Mouse (Mus musculus) heart, embryonic 13.5 days (tissue): Measurements from ENCODE around the gene Etv5. TPM values are rescaled to one million over a fixed set of nuclear protein-coding genes. Genes with fewer than 3 reads are reported as not detected.
"Not testable (repeated sequence)": the region's sequence is repeated elsewhere in the genome, so short reads cannot be mapped to it uniquely, and the experiment has no call there.

Source experiments
- ATAC-seq: fragments of 200-750 bp; cut with Nextera tagmentation; 2 replicates; pipeline ENCODE4 v1.8.0; 2017; ENCODE audit warnings: moderate TSS enrichment; ENCODE audit not compliant: insufficient number of reproducible peaks, low FRiP score, low TSS enrichment; ENCODE audit errors: extremely low read depth
- H3K27ac ChIP-seq: fragments of 300-500 bp; sonication (generic); replicated peaks from 2 replicates; pipeline ENCODE4 v1.5.1; 2015; ENCODE audit warnings: moderate library complexity, mild to moderate bottlenecking, inconsistent platforms
- H3K27me3 ChIP-seq: fragments of 300-500 bp; sonication (generic); replicated peaks from 2 replicates; pipeline ENCODE4 v1.6.1; 2015; ENCODE audit warnings: mild to moderate bottlenecking, inconsistent platforms
- H3K36me3 ChIP-seq: fragments of 300-500 bp; sonication (generic); 2 replicates; pipeline ENCODE4 v1.6.1; 2015; ENCODE audit warnings: mild to moderate bottlenecking, inconsistent platforms
- H3K4me1 ChIP-seq: fragments of 300-500 bp; sonication (generic); 2 replicates; pipeline ENCODE4 v1.6.1; 2015; ENCODE audit warnings: inconsistent platforms
- H3K4me2 ChIP-seq: fragments of 300-500 bp; sonication (generic); 2 replicates; pipeline ENCODE4 v1.6.1; 2015; ENCODE audit warnings: inconsistent platforms, mild to moderate bottlenecking, moderate library complexity
- H3K4me3 ChIP-seq: fragments of 300-500 bp; sonication (generic); 2 replicates; pipeline ENCODE4 v1.5.1; 2015; ENCODE audit warnings: moderate library complexity, mild to moderate bottlenecking, inconsistent platforms
- H3K9ac ChIP-seq: fragments of 300-500 bp; sonication (generic); 2 replicates; pipeline ENCODE4 v1.6.1; 2015; ENCODE audit warnings: inconsistent platforms, mild to moderate bottlenecking, moderate library complexity
- H3K9me3 ChIP-seq: fragments of 300-500 bp; sonication (generic); 2 replicates; pipeline ENCODE4 v1.6.1; 2016; ENCODE audit warnings: inconsistent platforms
- WGBS: fragments of 180-500 bp; shearing (Covaris S2); methylation state at CpG from one replicate; pipeline ENCODE4 v1.1.7; 2015; ENCODE audit warnings: mixed read lengths; 5-methylcytosine and 5-hydroxymethylcytosine counted together
- polyA plus RNA-seq: library from polyadenylated mRNA; unstranded; fragments of >200 nt; fragmentation: Nextera tagmentation; extraction: Ambion mirVana; gene quantifications from 2 replicates; pipeline ENCODE4 v1.2.1, GENCODE M21; 2015

Etv5 gene
- polyA plus RNA-seq, 1 experiment from 2014 or later: 25.1 TPM

GRCm38 (mm10) chr16:22390348-22390897 is 49.1 kb downstream of the Etv5 start:
- 85% methylated on average over 9 of the region's 9 CpGs for WGBS
- Histone ChIP-seq H3K4me1 (peaks cover 6% of the 10 kb centered on the region; the same call in 1 of the 2 replicates), H3K9ac (no peak overlapping the region), H3K4me2 (no peak overlapping the region), H3K36me3 (peaks cover 37% of the 10 kb centered on the region), H3K4me3 (no peak overlapping the region), H3K9me3 (no peaks in the 10 kb centered on the region), H3K27me3 (no peaks in the 10 kb centered on the region), H3K27ac (no peak overlapping the region)
- no peak for ATAC-seq

GRCm38 (mm10) chr16:22389146-22389911 is 50.2 kb downstream of the Etv5 start:
- Histone ChIP-seq H3K27ac (no peak overlapping the region), H3K9ac (no peak overlapping the region), H3K4me3 (no peak overlapping the region), H3K4me1 (peaks cover 6% of the 10 kb centered on the region; the same call in 1 of the 2 replicates), H3K4me2 (no peak overlapping the region), H3K27me3 (no peaks in the 10 kb centered on the region), H3K36me3 (peaks cover 46% of the 10 kb centered on the region), H3K9me3 (no peaks in the 10 kb centered on the region)
- WGBS: 55% methylated on average over 13 of the region's 13 CpGs
- no peak for ATAC-seq

DNA sequence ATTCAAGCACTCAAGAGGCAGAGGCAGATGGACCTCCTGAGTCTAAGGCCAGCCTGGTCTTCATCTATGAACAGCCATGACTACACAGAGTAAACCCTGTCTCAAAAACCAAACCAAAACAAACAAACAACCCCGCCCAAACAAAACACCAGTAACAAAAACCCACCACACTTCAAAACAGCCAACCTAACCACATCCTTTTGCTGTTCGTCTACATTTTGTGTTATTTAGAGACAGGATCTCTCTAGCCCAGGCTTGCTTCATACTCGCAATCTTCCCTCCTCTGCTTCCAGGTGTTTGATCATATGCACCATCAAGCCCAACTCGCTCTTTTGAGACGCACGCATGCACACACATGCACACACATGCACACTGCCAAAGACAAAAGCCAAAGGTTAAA is 51.8 kb downstream of the Etv5 start:
- Histone ChIP-seq H3K27ac (no peak overlapping the region), H3K9me3 (no peaks in the 10 kb centered on the region), H3K4me3 (no peak overlapping the region), H3K36me3 (peaks cover 53% of the 10 kb centered on the region), H3K4me2 (no peak overlapping the region), H3K9ac (no peak overlapping the region), H3K4me1 (peaks cover 6% of the 10 kb centered on the region; the same call in 1 of the 2 replicates), H3K27me3 (no peaks in the 10 kb centered on the region)
- ATAC-seq: no peak
- 86% methylated on average over 6 of the region's 6 CpGs for WGBS

GRCm38 (mm10) chr16:22382018-22382417 is 57.5 kb downstream of the Etv5 start:
- WGBS: 77% methylated on average over 6 of the region's 7 CpGs
- H3K4me1 ChIP-seq: peaks cover 19% of the 10 kb centered on the region

DNA sequence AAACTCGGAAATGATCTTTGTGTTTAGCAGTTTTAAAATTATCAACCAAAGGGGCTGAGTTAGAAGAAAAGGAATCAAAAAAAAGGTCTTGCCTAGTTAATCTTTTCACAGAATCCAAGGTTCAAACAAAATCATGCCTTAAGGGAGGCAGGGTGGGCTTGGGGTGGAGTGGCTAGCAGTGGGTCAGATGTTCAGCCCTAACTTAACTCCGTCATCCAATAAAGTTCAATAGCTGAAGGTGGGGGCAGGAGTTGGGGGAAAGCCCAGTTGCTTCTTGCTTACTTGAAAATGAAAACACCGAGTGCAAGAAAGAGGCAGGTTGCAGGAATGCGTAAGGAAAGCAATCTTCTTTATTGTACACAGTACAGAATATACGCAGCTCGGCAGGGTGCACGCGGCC is 58.5 kb downstream of the Etv5 start:
- no peaks in the 10 kb centered on the region for H3K9me3 ChIP-seq
- H3K4me1 ChIP-seq: peaks cover 19% of the 10 kb centered on the region
- H3K4me3 ChIP-seq: no peak overlapping the region
- H3K27me3 ChIP-seq: no peaks in the 10 kb centered on the region
- no peak overlapping the region for H3K9ac ChIP-seq
- no peak for ATAC-seq
- H3K36me3 ChIP-seq: peaks cover 27% of the 10 kb centered on the region
- no peak overlapping the region for H3K27ac ChIP-seq
- no peak overlapping the region for H3K4me2 ChIP-seq
- WGBS: 87% methylated on average over 8 of the region's 8 CpGs

More at GRCm38 (mm10) chr16:22382018-22382417, 57.5 kb downstream of the Etv5 start:
- H3K9me3 ChIP-seq, ATAC-seq, H3K27ac ChIP-seq, H3K9ac ChIP-seq, H3K4me2 ChIP-seq, H3K27me3 ChIP-seq, H3K4me3 ChIP-seq: not testable (repeated sequence)
- H3K36me3 ChIP-seq: peaks cover 34% of the 10 kb centered on the region

GRCm38 (mm10) chr16:22379986-22380385 is 59.5 kb downstream of the Etv5 start:
- H3K4me3 ChIP-seq: no peak overlapping the region
- peaks cover 19% of the 10 kb centered on the region for H3K4me1 ChIP-seq
- WGBS: 36% methylated on average over 8 of the region's 8 CpGs
- no peak for ATAC-seq
- H3K27ac ChIP-seq: no peak overlapping the region
- no peak overlapping the region for H3K9ac ChIP-seq
- no peak overlapping the region for H3K4me2 ChIP-seq
- peaks cover 18% of the 10 kb centered on the region for H3K36me3 ChIP-seq
- no peaks in the 10 kb centered on the region for H3K27me3 ChIP-seq
- H3K9me3 ChIP-seq: no peaks in the 10 kb centered on the region

GRCm38 (mm10) chr16:22379342-22379741 is 60.2 kb downstream of the Etv5 start:
- peaks cover 12% of the 10 kb centered on the region; the same call in 1 of the 2 replicates for H3K36me3 ChIP-seq
- no peak overlapping the region for H3K27ac ChIP-seq
- no peaks in the 10 kb centered on the region for H3K9me3 ChIP-seq
- no peaks in the 10 kb centered on the region for H3K27me3 ChIP-seq
- no peak overlapping the region for H3K4me3 ChIP-seq
- whole genome bisulfite sequencing: 78% methylated on average over 4 of the region's 4 CpGs
- H3K9ac ChIP-seq: no peak overlapping the region
- no peak for ATAC-seq
- H3K4me1 ChIP-seq: peaks cover 19% of the 10 kb centered on the region
- no peak overlapping the region for H3K4me2 ChIP-seq

DNA sequence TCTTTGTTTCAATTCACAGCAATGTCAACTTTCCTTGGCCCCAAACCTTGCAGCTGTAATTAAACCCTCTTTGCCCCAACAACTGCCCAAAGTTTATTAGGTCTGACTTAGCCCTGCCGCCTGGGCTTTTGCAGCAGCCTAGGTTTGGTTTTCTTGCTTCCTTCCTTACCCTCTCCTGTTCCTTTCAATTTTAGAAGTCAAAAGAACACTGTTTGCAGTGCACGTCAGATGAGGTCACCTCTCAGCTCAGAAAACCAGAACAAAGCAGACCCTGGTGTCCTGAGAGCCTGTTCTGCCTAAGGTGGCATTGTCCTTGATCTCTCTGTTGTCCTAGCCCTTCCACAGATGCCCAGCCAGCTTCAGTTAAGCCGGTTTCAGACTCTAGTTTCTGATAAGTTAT is 61.8 kb downstream of the Etv5 start:
- H3K9me3 ChIP-seq: no peaks in the 10 kb centered on the region
- H3K27me3 ChIP-seq: no peaks in the 10 kb centered on the region
- no peak overlapping the region for H3K4me2 ChIP-seq
- no peak overlapping the region; the same call in 1 of the 2 replicates for H3K9ac ChIP-seq
- H3K4me1 ChIP-seq: peaks cover 25% of the 10 kb centered on the region
- no peak overlapping the region for H3K27ac ChIP-seq
- 58% methylated on average over 3 of the region's 3 CpGs for WGBS
- H3K4me3 ChIP-seq: no peak overlapping the region
- no peaks in the 10 kb centered on the region for H3K36me3 ChIP-seq
- ATAC-seq: no peak

GRCm38 (mm10) chr16:22374898-22375297 is 64.6 kb downstream of the Etv5 start:
- Histone ChIP-seq H3K27me3 (no peaks in the 10 kb centered on the region), H3K4me1 (peaks cover 23% of the 10 kb centered on the region), H3K27ac (no peak overlapping the region), H3K9me3 (no peaks in the 10 kb centered on the region), H3K9ac (no peak overlapping the region), H3K36me3 (no peaks in the 10 kb centered on the region), H3K4me3 (no peak overlapping the region), H3K4me2 (no peak overlapping the region)
- 67% methylated on average over 2 of the region's 2 CpGs for WGBS
- no peak for ATAC-seq

DNA sequence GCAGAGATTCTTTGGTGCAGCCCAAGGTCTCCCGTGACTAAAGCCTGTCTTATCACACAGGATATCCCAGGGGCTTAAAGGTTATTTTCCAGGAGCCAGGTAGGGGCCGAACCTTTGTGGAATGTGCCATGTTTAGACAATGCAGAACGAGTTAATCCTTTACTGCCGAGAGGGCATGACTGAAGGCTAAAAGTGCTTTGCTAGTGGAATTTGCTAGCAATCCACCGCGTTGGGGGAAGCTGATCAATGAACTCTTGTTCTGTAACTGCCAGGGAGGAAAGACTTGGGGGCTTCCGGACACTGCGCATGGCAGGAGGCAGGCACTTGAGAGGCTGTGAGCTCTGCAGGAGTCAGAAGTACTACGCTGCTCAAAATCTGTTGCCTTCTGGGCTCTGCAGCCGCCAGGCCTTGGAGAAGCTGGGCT is 66.8 kb downstream of the Etv5 start:
- H3K27me3 ChIP-seq: no peaks in the 10 kb centered on the region
- no peaks in the 10 kb centered on the region for H3K9me3 ChIP-seq
- no peak overlapping the region for H3K4me3 ChIP-seq
- H3K9ac ChIP-seq: peak overlapping the region; percentile 58; the same call in 1 of the 2 replicates
- no peak for ATAC-seq
- H3K27ac ChIP-seq: no peak overlapping the region
- peak overlapping the region; percentile 33 for H3K4me2 ChIP-seq
- 17% methylated on average over 10 of the region's 10 CpGs for WGBS
- peaks cover 11% of the 10 kb centered on the region; the same call in 1 of the 2 replicates for H3K4me1 ChIP-seq
- no peaks in the 10 kb centered on the region for H3K36me3 ChIP-seq

- no peaks in the 10 kb centered on the region for H3K27me3 ChIP-seq
- H3K4me2 ChIP-seq: no peak overlapping the region
Observed at GRCm38 (mm10) chr16:22372225-22372624, 67.3 kb downstream of the Etv5 start.

More at GRCm38 (mm10) chr16:22372225-22372624, 67.3 kb downstream of the Etv5 start:
- 78% methylated on average over 1 of the region's 1 CpGs for WGBS
- H3K4me3 ChIP-seq: no peak overlapping the region
- no peak overlapping the region for H3K27ac ChIP-seq
- H3K4me1 ChIP-seq: peaks cover 9% of the 10 kb centered on the region; the same call in 1 of the 2 replicates
- H3K9ac ChIP-seq: no peak overlapping the region
- ATAC-seq: no peak
- no peaks in the 10 kb centered on the region for H3K9me3 ChIP-seq
- no peaks in the 10 kb centered on the region for H3K36me3 ChIP-seq
